Mouse (Mus musculus): ENCODE measurements around the gene Abhd8. TPM values are rescaled to one million over a fixed set of nuclear protein-coding genes. Genes with fewer than 3 reads are reported as not detected.

The Abhd8 gene
- total RNA-seq, 2 experiments from 2014 or later: 6.3 to 7.1 TPM

Other genes with a start within 250 kb of the Abhd8 start
- 32.9 and 33.2 TPM in 2 replicates for gene Myo9b, start 190.9 kb downstream of the Abhd8 start, total RNA-seq (2014; fragmentation: Nextera tagmentation)
- 17.6 and 20.4 TPM in 2 replicates for gene Myo9b, start 190.9 kb downstream of the Abhd8 start, total RNA-seq (2017)
- 22.9 and 30.6 TPM in 2 replicates for gene Haus8, start 190.7 kb downstream of the Abhd8 start, total RNA-seq (2014; fragmentation: Nextera tagmentation)
- 44.1 and 47.5 TPM in 2 replicates for gene Haus8, start 190.7 kb downstream of the Abhd8 start, total RNA-seq (2017)
- 147 and 161 TPM in 2 replicates for gene Use1, start 96.8 kb downstream of the Abhd8 start, total RNA-seq (2014; fragmentation: Nextera tagmentation)
- gene Use1, start 96.8 kb downstream of the Abhd8 start, total RNA-seq (2017): 129 and 139 TPM in 2 replicates
- 6.4 and 7.4 TPM in 2 replicates for gene Ocel1, start 92.4 kb downstream of the Abhd8 start, total RNA-seq (2014; fragmentation: Nextera tagmentation)
- gene Ocel1, start 92.4 kb downstream of the Abhd8 start, total RNA-seq (2017): 8.1 and 13.8 TPM in 2 replicates
- gene Nr2f6, start 81.7 kb downstream of the Abhd8 start, total RNA-seq (2014; fragmentation: Nextera tagmentation): 1.4 and 3.2 TPM in 2 replicates
- 1.7 TPM in 1 of 2 replicates, not detected in the other for gene Nr2f6, start 81.7 kb downstream of the Abhd8 start, total RNA-seq (2017)
- not detected in 2 replicates for gene Ushbp1, start 67.9 kb downstream of the Abhd8 start, total RNA-seq (2014; fragmentation: Nextera tagmentation)
- gene Ushbp1, start 67.9 kb downstream of the Abhd8 start, total RNA-seq (2017): not detected in 2 replicates
- 107 and 130 TPM in 2 replicates for gene Babam1, start 66.8 kb downstream of the Abhd8 start, total RNA-seq (2014; fragmentation: Nextera tagmentation)
- gene Babam1, start 66.8 kb downstream of the Abhd8 start, total RNA-seq (2017): 73.7 and 90.2 TPM in 2 replicates
- 42.2 and 46.2 TPM in 2 replicates for gene Ankle1, start 57.6 kb downstream of the Abhd8 start, total RNA-seq (2014; fragmentation: Nextera tagmentation)
- gene Ankle1, start 57.6 kb downstream of the Abhd8 start, total RNA-seq (2017): 13.3 and 23.5 TPM in 2 replicates
- 82.3 and 120 TPM in 2 replicates for gene Mrpl34, start 1.3 kb upstream of the Abhd8 start, total RNA-seq (2014; fragmentation: Nextera tagmentation)
- gene Mrpl34, start 1.3 kb upstream of the Abhd8 start, total RNA-seq (2017): 46.7 and 63.4 TPM in 2 replicates
- gene Dda1, start 5.5 kb upstream of the Abhd8 start, total RNA-seq (2014; fragmentation: Nextera tagmentation): 31.4 and 47.5 TPM in 2 replicates
- 13.3 and 19.6 TPM in 2 replicates for gene Dda1, start 5.5 kb upstream of the Abhd8 start, total RNA-seq (2017)
- 2.4 and 4.5 TPM in 2 replicates for gene Ano8, start 22.3 kb upstream of the Abhd8 start, total RNA-seq (2014; fragmentation: Nextera tagmentation)
- 2.3 and 3.4 TPM in 2 replicates for gene Ano8, start 22.3 kb upstream of the Abhd8 start, total RNA-seq (2017)
- gene Gtpbp3, start 24.4 kb upstream of the Abhd8 start, total RNA-seq (2014; fragmentation: Nextera tagmentation): 15.1 and 20.3 TPM in 2 replicates
- 18.7 and 32.1 TPM in 2 replicates for gene Gtpbp3, start 24.4 kb upstream of the Abhd8 start, total RNA-seq (2017)
- 7.2 and 8.9 TPM in 2 replicates for gene Plvap, start 48.1 kb upstream of the Abhd8 start, total RNA-seq (2014; fragmentation: Nextera tagmentation)
- gene Plvap, start 48.1 kb upstream of the Abhd8 start, total RNA-seq (2017): 6.9 and 9.3 TPM in 2 replicates
- not detected in 2 replicates for gene Ccdc194, start 62.1 kb upstream of the Abhd8 start, total RNA-seq (2014; fragmentation: Nextera tagmentation)
- gene Ccdc194, start 62.1 kb upstream of the Abhd8 start, total RNA-seq (2017): not detected in 2 replicates
- gene Bst2, start 73.8 kb upstream of the Abhd8 start, total RNA-seq (2014; fragmentation: Nextera tagmentation): 31.1 and 46.7 TPM in 2 replicates
- gene Bst2, start 73.8 kb upstream of the Abhd8 start, total RNA-seq (2017): 34.9 and 90.9 TPM in 2 replicates
- 19.9 and 24.4 TPM in 2 replicates for gene Mvb12a, start 79.3 kb upstream of the Abhd8 start, total RNA-seq (2014; fragmentation: Nextera tagmentation)
- gene Mvb12a, start 79.3 kb upstream of the Abhd8 start, total RNA-seq (2017): 23.9 and 31.7 TPM in 2 replicates
- gene Tmem221, start 95.2 kb upstream of the Abhd8 start, total RNA-seq (2014; fragmentation: Nextera tagmentation): not detected in 2 replicates
- gene Tmem221, start 95.2 kb upstream of the Abhd8 start, total RNA-seq (2017): not detected in 2 replicates
- not detected in 2 replicates for gene Nxnl1, start 102.9 kb upstream of the Abhd8 start, total RNA-seq (2014; fragmentation: Nextera tagmentation)
- not detected in 2 replicates for gene Nxnl1, start 102.9 kb upstream of the Abhd8 start, total RNA-seq (2017)
- 3.0 and 6.3 TPM in 2 replicates for gene Slc27a1, start 105.2 kb upstream of the Abhd8 start, total RNA-seq (2014; fragmentation: Nextera tagmentation)
- 0.95 and 3.1 TPM in 2 replicates for gene Slc27a1, start 105.2 kb upstream of the Abhd8 start, total RNA-seq (2017)
- 104 and 132 TPM in 2 replicates for gene Pgls, start 128.5 kb upstream of the Abhd8 start, total RNA-seq (2014; fragmentation: Nextera tagmentation)
- 76.2 and 80.7 TPM in 2 replicates for gene Pgls, start 128.5 kb upstream of the Abhd8 start, total RNA-seq (2017)
- 15.9 and 42.5 TPM in 2 replicates for gene Fam129c, start 134.0 kb upstream of the Abhd8 start, total RNA-seq (2014; fragmentation: Nextera tagmentation)
- gene Fam129c, start 134.0 kb upstream of the Abhd8 start, total RNA-seq (2017): 0.14 and 15.0 TPM in 2 replicates
- gene Colgalt1, start 147.3 kb upstream of the Abhd8 start, total RNA-seq (2014; fragmentation: Nextera tagmentation): 55.8 and 58.0 TPM in 2 replicates
- gene Colgalt1, start 147.3 kb upstream of the Abhd8 start, total RNA-seq (2017): 40.1 and 44.4 TPM in 2 replicates
- gene Unc13a, start 208.1 kb upstream of the Abhd8 start, total RNA-seq (2014; fragmentation: Nextera tagmentation): 0.26 and 0.64 TPM in 2 replicates
- 0.27 TPM in 1 of 2 replicates, not detected in the other for gene Unc13a, start 208.1 kb upstream of the Abhd8 start, total RNA-seq (2017)
- 5.2 and 10.4 TPM in 2 replicates for gene Jak3, start 212.6 kb upstream of the Abhd8 start, total RNA-seq (2014; fragmentation: Nextera tagmentation)
- gene Jak3, start 212.6 kb upstream of the Abhd8 start, total RNA-seq (2017): 1.8 and 4.5 TPM in 2 replicates
- gene Insl3, start 225.6 kb upstream of the Abhd8 start, total RNA-seq (2014; fragmentation: Nextera tagmentation): 6.4 and 17.6 TPM in 2 replicates
- 0.88 and 4.8 TPM in 2 replicates for gene Insl3, start 225.6 kb upstream of the Abhd8 start, total RNA-seq (2017)
- gene B3gnt3, start 238.1 kb upstream of the Abhd8 start, total RNA-seq (2014; fragmentation: Nextera tagmentation): 0.42 and 0.79 TPM in 2 replicates
- gene B3gnt3, start 238.1 kb upstream of the Abhd8 start, total RNA-seq (2017): 0.30 and 0.99 TPM in 2 replicates